In the genomic region with DNA sequence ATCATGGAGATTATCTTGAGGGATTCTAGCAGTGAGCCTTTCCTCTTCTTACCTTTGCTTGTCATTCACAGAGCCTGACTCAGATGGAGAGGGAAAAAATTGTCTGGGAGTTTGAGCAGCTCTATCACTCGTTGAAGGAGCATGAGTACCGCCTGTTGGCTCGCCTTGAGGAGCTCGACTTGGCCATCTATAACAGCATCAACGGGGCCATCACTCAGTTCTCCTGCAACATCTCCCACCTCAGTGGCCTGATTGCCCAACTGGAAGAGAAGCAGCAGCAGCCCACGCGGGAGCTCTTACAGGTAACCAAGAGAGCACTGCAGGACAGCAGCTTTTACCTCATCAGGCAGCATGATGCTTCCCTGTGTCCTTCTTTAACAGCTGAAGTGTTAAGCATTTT, we compare ENCODE assay signal across 37 mouse cellular contexts. TPM values are rescaled to one million over a fixed set of nuclear protein-coding genes. Genes with fewer than 3 reads are reported as not detected.
DNase-seq lines count a peak whose midpoint lies in the region; ATAC-seq and TF ChIP-seq lines count a peak whose summit lies in the region.
"Had no signal": no experiment of that assay in that cellular context is flagged by ENCODE, and none has a peak within 500 bp of the region (broad histone marks: within the 10 kb centered on the region; RNA-seq: fewer than 3 reads in every experiment).

No protein-coding gene starts in this region.

- H3K27me3 ChIP-seq in intestine, embryonic 14.5 days (replicated peaks; ENCODE audit: control insufficient read depth, insufficient read depth, low read length) = no peaks in the 10 kb centered on the region
- H3K27me3 ChIP-seq in intestine, embryonic 16.5 days (replicated peaks; ENCODE audit: control insufficient read depth, insufficient read depth, low read length) = no peaks in the 10 kb centered on the region
- H3K27me3 ChIP-seq in liver, embryonic 13.5 days = no peaks in the 10 kb centered on the region
- H3K27me3 ChIP-seq in liver, postnatal 0 days (ENCODE audit: insufficient read depth, low read length) = no peaks in the 10 kb centered on the region
- H3K27me3 ChIP-seq in midbrain, embryonic 12.5 days = no peaks in the 10 kb centered on the region
- no peaks in the 10 kb centered on the region for H3K27me3 ChIP-seq in midbrain, embryonic 13.5 days
- H3K27me3 ChIP-seq in MEL (ENCODE audit: control insufficient read depth in 1 of 2, insufficient read depth in 2 of 2, low read length in 2 of 2) = no peaks in the 10 kb centered on the region
- H3K27me3 ChIP-seq: CH12.LX; forebrain, embryonic 13.5 days; heart, embryonic 12.5 days; heart, embryonic 15.5 days; hindbrain, embryonic 13.5 days had no signal

- H3K27ac ChIP-seq in intestine, embryonic 14.5 days (ENCODE audit: low read depth) = no peak overlapping the region
- H3K27ac ChIP-seq in intestine, embryonic 16.5 days (ENCODE audit: low read length) = no peak overlapping the region
- H3K27ac ChIP-seq in liver, embryonic 13.5 days = no peak overlapping the region; the same call in 1 of the 2 replicates
- H3K27ac ChIP-seq in liver, postnatal 0 days (ENCODE audit: low read depth) = no peak overlapping the region
- H3K27ac ChIP-seq in midbrain, embryonic 12.5 days (replicated peaks) = no peak overlapping the region
- H3K27ac ChIP-seq in midbrain, embryonic 13.5 days = no peak overlapping the region
- H3K27ac ChIP-seq in MEL (ENCODE audit: control insufficient read depth, low read depth, low read length) = no peak overlapping the region
- H3K27ac ChIP-seq: forebrain, embryonic 10.5 days; forebrain, embryonic 13.5 days; heart, embryonic 15.5 days; hindbrain, embryonic 10.5 days; hindbrain, embryonic 13.5 days; hindbrain, postnatal 0 days had no signal

- no peak overlapping the region for H3K4me2 ChIP-seq in intestine, embryonic 14.5 days (ENCODE audit: low read length)
- H3K4me2 ChIP-seq in intestine, embryonic 16.5 days (ENCODE audit: low read depth, low read length) = no peak overlapping the region
- H3K4me2 ChIP-seq in liver, embryonic 13.5 days = no peak overlapping the region
- H3K4me2 ChIP-seq in liver, postnatal 0 days (ENCODE audit: low read depth, low read length) = no peak overlapping the region
- no peak overlapping the region for H3K4me2 ChIP-seq in midbrain, embryonic 12.5 days (replicated peaks)
- H3K4me2 ChIP-seq in midbrain, embryonic 13.5 days (replicated peaks) = no peak overlapping the region
- H3K4me2 ChIP-seq: forebrain, embryonic 13.5 days; heart, embryonic 12.5 days; heart, embryonic 15.5 days; hindbrain, embryonic 13.5 days had no signal

- H3K4me3 ChIP-seq in intestine, embryonic 14.5 days (ENCODE audit: low read depth, low read length) = peak overlapping the region; percentile 2; the same call in 1 of the 2 replicates
- H3K4me3 ChIP-seq in intestine, embryonic 16.5 days (ENCODE audit: low read length) = no peak overlapping the region
- H3K4me3 ChIP-seq in liver, embryonic 13.5 days (replicated peaks) = 0 out of 2 replicates have a peak overlapping the region, but pooled peaks have one; percentile 6
- H3K4me3 ChIP-seq in liver, postnatal 0 days (ENCODE audit: low read depth, low read length) = no peak overlapping the region
- 0 out of 2 replicates have a peak overlapping the region, but pooled peaks have one; percentile 5 for H3K4me3 ChIP-seq in midbrain, embryonic 12.5 days
- H3K4me3 ChIP-seq in midbrain, embryonic 13.5 days (replicated peaks) = no peak overlapping the region
- no peak overlapping the region for H3K4me3 ChIP-seq in MEL (ENCODE audit: control insufficient read depth in 1 of 2, insufficient read depth in 1 of 2, low read depth in 2 of 2, low read length in 2 of 2)
- H3K4me3 ChIP-seq: forebrain, embryonic 13.5 days; heart, embryonic 12.5 days; heart, embryonic 15.5 days; hindbrain, embryonic 10.5 days; hindbrain, embryonic 13.5 days had no signal

- ATAC-seq in intestine, embryonic 14.5 days (replicated peaks; ENCODE audit: low FRiP score, low TSS enrichment, low read depth) = no peak
- no peak for ATAC-seq in intestine, embryonic 16.5 days
- ATAC-seq in liver, embryonic 13.5 days (ENCODE audit: low read depth) = no peak
- no peak for ATAC-seq in liver, postnatal 0 days
- no peak for ATAC-seq in midbrain, embryonic 12.5 days (ENCODE audit: low FRiP score, low read depth)
- no peak for ATAC-seq in midbrain, embryonic 13.5 days
- ATAC-seq: activated CD4-positive, CD25-positive, alpha-beta regulatory T cell, adult 4 months; forebrain, embryonic 13.5 days; forebrain, embryonic 16.5 days; hindbrain, postnatal 0 days had no signal

- H3K9ac ChIP-seq in intestine, embryonic 14.5 days (ENCODE audit: low read length) = no peak overlapping the region
- no peak overlapping the region for H3K9ac ChIP-seq in intestine, embryonic 16.5 days (ENCODE audit: low read depth, low read length)
- H3K9ac ChIP-seq in liver, embryonic 13.5 days = 0 out of 2 replicates have a peak overlapping the region, but pooled peaks have one; percentile 17
- H3K9ac ChIP-seq in liver, postnatal 0 days (replicated peaks) = no peak overlapping the region
- no peak overlapping the region for H3K9ac ChIP-seq in midbrain, embryonic 12.5 days (replicated peaks)
- H3K9ac ChIP-seq in midbrain, embryonic 13.5 days (replicated peaks) = no peak overlapping the region
- H3K9ac ChIP-seq in MEL (ENCODE audit: control insufficient read depth, low read depth, low read length, poor library complexity, severe bottlenecking) = no peak overlapping the region
- H3K9ac ChIP-seq: forebrain, embryonic 13.5 days; heart, embryonic 12.5 days; heart, embryonic 15.5 days had no signal

- H3K9me3 ChIP-seq in intestine, embryonic 14.5 days (ENCODE audit: control insufficient read depth, low read length) = no peaks in the 10 kb centered on the region
- no peaks in the 10 kb centered on the region for H3K9me3 ChIP-seq in intestine, embryonic 16.5 days (ENCODE audit: control insufficient read depth, low read length)
- no peaks in the 10 kb centered on the region for H3K9me3 ChIP-seq in liver, embryonic 13.5 days (replicated peaks)
- H3K9me3 ChIP-seq in liver, postnatal 0 days (ENCODE audit: low read length) = no peaks in the 10 kb centered on the region
- no peaks in the 10 kb centered on the region for H3K9me3 ChIP-seq in midbrain, embryonic 12.5 days
- no peaks in the 10 kb centered on the region for H3K9me3 ChIP-seq in midbrain, embryonic 13.5 days
- H3K9me3 ChIP-seq in MEL (replicated peaks; ENCODE audit: insufficient read depth, low read length) = no peaks in the 10 kb centered on the region
- H3K9me3 ChIP-seq: forebrain, embryonic 10.5 days; forebrain, embryonic 13.5 days; heart, embryonic 12.5 days; heart, embryonic 15.5 days; hindbrain, embryonic 10.5 days; hindbrain, embryonic 13.5 days had no signal

- DNase-seq in intestine, embryonic 14.5 days (ENCODE audit: low spot score) = peak; percentile 38
- no peak for DNase-seq in liver, embryonic 13.5 days
- DNase-seq in liver, postnatal 0 days = no peak
- DNase-seq in MEL (ENCODE audit: low read depth, low spot score) = no peak
- DNase-seq in kidney, adult 11 months = no peak
- DNase-seq: adrenal gland, adult 8-10 months; adrenal gland, postnatal 25 days; B cell, adult 2 months; cerebellum, adult 11-12 months; cerebellum, adult 8-10 months; cerebellum, postnatal 10 days; cerebellum, postnatal 36 days; embryo, embryonic 11 days; gastrocnemius, postnatal 10 days; gastrocnemius, postnatal 36 days; heart, postnatal 10 days; heart, postnatal 36 days had no signal

- no peak for TF ChIP-seq POLR2A in MEL (IDR thresholded peaks at IDR 0.05; ENCODE audit: control insufficient read depth in 1 of 2, insufficient read depth in 1 of 2, low read depth in 1 of 2, low read length in 2 of 2, poor library complexity in 1 of 2)

- TF ChIP-seq CTCF in liver, postnatal 0 days (IDR thresholded peaks at IDR 0.05; ENCODE audit: low read depth) = no peak
- TF ChIP-seq CTCF in MEL (IDR thresholded peaks at IDR 0.05 in 2 of 3, conservative IDR thresholded peaks at IDR 0.05 in 1 of 3; ENCODE audit: control insufficient read depth in 1 of 3, insufficient read depth in 1 of 3, low read depth in 2 of 3, low read length in 3 of 3, poor library complexity in 1 of 3, severe bottlenecking in 1 of 3) = no peak

- peaks cover 72% of the 10 kb centered on the region for H3K36me3 ChIP-seq in intestine, embryonic 14.5 days (ENCODE audit: control insufficient read depth, insufficient read depth, low read length)
- peaks cover 18% of the 10 kb centered on the region for H3K36me3 ChIP-seq in intestine, embryonic 16.5 days (ENCODE audit: control insufficient read depth, insufficient read depth, low read length)
- H3K36me3 ChIP-seq in liver, embryonic 13.5 days = peaks cover 71% of the 10 kb centered on the region
- H3K36me3 ChIP-seq in liver, postnatal 0 days (replicated peaks; ENCODE audit: insufficient read depth, low read length) = peaks cover 50% of the 10 kb centered on the region
- peaks cover 70% of the 10 kb centered on the region for H3K36me3 ChIP-seq in midbrain, embryonic 12.5 days
- peaks cover 61% of the 10 kb centered on the region for H3K36me3 ChIP-seq in midbrain, embryonic 13.5 days
- peaks cover 45 to 55% of the 10 kb centered on the region in 2 experiments for H3K36me3 ChIP-seq in MEL (ENCODE audit: control insufficient read depth in 1 of 2, insufficient read depth in 2 of 2, low read length in 2 of 2)

- H3K79me2 ChIP-seq in MEL (ENCODE audit: control insufficient read depth, insufficient read depth, low read length, poor library complexity) = peaks cover 58% of the 10 kb centered on the region

- 90% methylated on average over 7 of the region's 7 CpGs for WGBS in intestine, embryonic 14.5 days
- WGBS in intestine, embryonic 16.5 days = 91% methylated on average over 7 of the region's 7 CpGs
- 86% methylated on average over 7 of the region's 7 CpGs for WGBS in liver, embryonic 13.5 days (ENCODE audit: insufficient replicate concordance)
- WGBS in liver, postnatal 0 days (ENCODE audit: insufficient replicate concordance) = 78% methylated on average over 7 of the region's 7 CpGs
- WGBS in midbrain, embryonic 12.5 days = 96% methylated on average over 7 of the region's 7 CpGs
- WGBS in midbrain, embryonic 13.5 days = 94% methylated on average over 7 of the region's 7 CpGs

- H3K4me1 ChIP-seq in intestine, embryonic 14.5 days (replicated peaks; ENCODE audit: control insufficient read depth, insufficient read depth, low read length) = peaks cover 19% of the 10 kb centered on the region
- H3K4me1 ChIP-seq in intestine, embryonic 16.5 days (ENCODE audit: control insufficient read depth, insufficient read depth, low read length) = peaks cover 27% of the 10 kb centered on the region
- peaks cover 50% of the 10 kb centered on the region for H3K4me1 ChIP-seq in liver, embryonic 13.5 days (replicated peaks)
- H3K4me1 ChIP-seq in liver, postnatal 0 days (ENCODE audit: insufficient read depth) = peaks cover 21% of the 10 kb centered on the region
- peaks cover 27% of the 10 kb centered on the region for H3K4me1 ChIP-seq in midbrain, embryonic 12.5 days
- peaks cover 44% of the 10 kb centered on the region for H3K4me1 ChIP-seq in midbrain, embryonic 13.5 days (replicated peaks)
- H3K4me1 ChIP-seq in MEL (ENCODE audit: control insufficient read depth in 1 of 2, insufficient read depth in 2 of 2, low read length in 2 of 2) = peaks cover 4 to 19% of the 10 kb centered on the region in 2 experiments; a peak in 3 of 4 replicates

- TF ChIP-seq EP300 in liver, postnatal 0 days (IDR thresholded peaks at IDR 0.05; ENCODE audit: low read depth) = no peak
- TF ChIP-seq EP300 in MEL (IDR thresholded peaks at IDR 0.05; ENCODE audit: low read depth in 1 of 2, low read length in 2 of 2) = no peak

- TF ChIP-seq RAD21 in MEL (IDR thresholded peaks at IDR 0.05; ENCODE audit: low read depth, low read length) = no peak

RNA-seq across cellular contexts. Expression of gene Trim27, which starts 4.4 kb away (rescaled TPM):
- polyA plus RNA-seq in intestine, embryonic 14.5 days (2014; fragmentation: Nextera tagmentation; extraction: Ambion mirVana) = 167 and 169 TPM in 2 replicates
- polyA plus RNA-seq in intestine, embryonic 16.5 days (2015; fragmentation: Nextera tagmentation; extraction: Ambion mirVana) = 119 and 122 TPM in 2 replicates
- 81.4 and 82.3 TPM in 2 replicates for polyA plus RNA-seq in liver, embryonic 13.5 days (2015; fragmentation: Nextera tagmentation; extraction: Ambion mirVana)
- 36.5 and 36.7 TPM in 2 replicates for polyA plus RNA-seq in liver, postnatal 0 days (2015; fragmentation: Nextera tagmentation; extraction: Ambion mirVana)
- polyA plus RNA-seq in midbrain, embryonic 12.5 days (2016; fragmentation: Nextera tagmentation; extraction: Ambion mirVana) = 132 and 140 TPM in 2 replicates
- 87.2 and 95.5 TPM in 2 replicates for polyA plus RNA-seq in midbrain, embryonic 13.5 days (2015; fragmentation: Nextera tagmentation; extraction: Ambion mirVana)
- 257 and 258 TPM in 2 replicates for total RNA-seq in MEL (2012; rRNA removed)
- polyA plus RNA-seq in MEL (2012; ENCODE audit: insufficient read depth in 1 of 2, insufficient read length in 2 of 2, low read depth in 1 of 2, low replicate concordance in 2 of 2, missing spikeins in 1 of 2) = 100 to 1,000 TPM; 311 to 339 TPM

RNA-seq across cellular contexts. Expression of gene Olfr1368, which starts 38.0 kb away (rescaled TPM):
- not detected in 2 replicates for polyA plus RNA-seq in intestine, embryonic 14.5 days (2014; fragmentation: Nextera tagmentation; extraction: Ambion mirVana)
- polyA plus RNA-seq in intestine, embryonic 16.5 days (2015; fragmentation: Nextera tagmentation; extraction: Ambion mirVana) = not detected in 2 replicates
- polyA plus RNA-seq in liver, embryonic 13.5 days (2015; fragmentation: Nextera tagmentation; extraction: Ambion mirVana) = not detected in 2 replicates
- polyA plus RNA-seq in liver, postnatal 0 days (2015; fragmentation: Nextera tagmentation; extraction: Ambion mirVana) = not detected in 2 replicates
- not detected in 2 replicates for polyA plus RNA-seq in midbrain, embryonic 12.5 days (2016; fragmentation: Nextera tagmentation; extraction: Ambion mirVana)
- polyA plus RNA-seq in midbrain, embryonic 13.5 days (2015; fragmentation: Nextera tagmentation; extraction: Ambion mirVana) = not detected in 2 replicates
- total RNA-seq in MEL (2012; rRNA removed) = not detected in 2 replicates
- polyA plus RNA-seq in MEL (2012; ENCODE audit: insufficient read depth in 1 of 2, insufficient read length in 2 of 2, low read depth in 1 of 2, low replicate concordance in 2 of 2, missing spikeins in 1 of 2) = not detected
- total RNA-seq: adrenal gland, adult 8-10 months; adrenal gland, postnatal 25 days; CH12.LX; gastrocnemius, adult 18-20 months; gastrocnemius, postnatal 10 days; gastrocnemius, postnatal 36 days; granulocyte monocyte progenitor cell, adult 5-6 weeks; heart, adult 8-10 months; heart, postnatal 10 days; heart, postnatal 36 days; hindbrain, postnatal 0 days had no signal
- polyA plus RNA-seq: activated CD4-positive, CD25-positive, alpha-beta regulatory T cell, adult 4 months; brain, embryonic 14.5 days; cortical plate, adult 2 months; embryonic facial prominence, embryonic 11.5 days; embryonic facial prominence, embryonic 14.5 days; forebrain, embryonic 10.5 days; forebrain, embryonic 13.5 days; forebrain, embryonic 16.5 days; heart, embryonic 12.5 days; heart, embryonic 15.5 days; hindbrain, embryonic 10.5 days; hindbrain, embryonic 13.5 days; hindbrain, postnatal 0 days had no signal

RNA-seq across cellular contexts. Expression of gene Olfr263, which starts 54.2 kb away (rescaled TPM):
- polyA plus RNA-seq in intestine, embryonic 14.5 days (2014; fragmentation: Nextera tagmentation; extraction: Ambion mirVana) = not detected in 2 replicates
- polyA plus RNA-seq in intestine, embryonic 16.5 days (2015; fragmentation: Nextera tagmentation; extraction: Ambion mirVana) = not detected in 2 replicates
- polyA plus RNA-seq in liver, embryonic 13.5 days (2015; fragmentation: Nextera tagmentation; extraction: Ambion mirVana) = not detected in 2 replicates
- polyA plus RNA-seq in liver, postnatal 0 days (2015; fragmentation: Nextera tagmentation; extraction: Ambion mirVana) = not detected in 2 replicates
- polyA plus RNA-seq in midbrain, embryonic 12.5 days (2016; fragmentation: Nextera tagmentation; extraction: Ambion mirVana) = not detected in 2 replicates
- polyA plus RNA-seq in midbrain, embryonic 13.5 days (2015; fragmentation: Nextera tagmentation; extraction: Ambion mirVana) = not detected in 2 replicates
- not detected in 2 replicates for total RNA-seq in MEL (2012; rRNA removed)
- not detected for polyA plus RNA-seq in MEL (2012; ENCODE audit: insufficient read depth in 1 of 2, insufficient read length in 2 of 2, low read depth in 1 of 2, low replicate concordance in 2 of 2, missing spikeins in 1 of 2)
- total RNA-seq: adrenal gland, adult 8-10 months; adrenal gland, postnatal 25 days; CH12.LX; gastrocnemius, adult 18-20 months; gastrocnemius, postnatal 10 days; gastrocnemius, postnatal 36 days; granulocyte monocyte progenitor cell, adult 5-6 weeks; heart, adult 8-10 months; heart, postnatal 10 days; heart, postnatal 36 days; hindbrain, postnatal 0 days had no signal
- polyA plus RNA-seq: activated CD4-positive, CD25-positive, alpha-beta regulatory T cell, adult 4 months; brain, embryonic 14.5 days; cortical plate, adult 2 months; embryonic facial prominence, embryonic 11.5 days; forebrain, embryonic 10.5 days; forebrain, embryonic 13.5 days; forebrain, embryonic 16.5 days; heart, embryonic 12.5 days; heart, embryonic 15.5 days; hindbrain, embryonic 10.5 days; hindbrain, embryonic 13.5 days; hindbrain, postnatal 0 days had no signal

Comparison
In these comparisons a context has a peak if more than half of its experiments do, and no peak if none do; other contexts are left out.
1. H3K4me3 ChIP-seq: peak in intestine, embryonic 14.5 days (single experiment), liver, embryonic 13.5 days (single experiment) and midbrain, embryonic 12.5 days (single experiment); none in intestine, embryonic 16.5 days (single experiment), liver, postnatal 0 days (single experiment), midbrain, embryonic 13.5 days (single experiment) and MEL (0 of 2).